Comparison of ENCODE assay signal across 8 mouse cellular contexts in genomic region chr16:12154476-12154875, GRCm38 (mm10).
DNase-seq lines count a peak whose midpoint lies in the region; ATAC-seq lines count a peak whose summit lies in the region.

No protein-coding gene starts in this region.

- H3K9ac ChIP-seq in forebrain, embryonic 16.5 days (replicated peaks; ENCODE audit: low read depth, low read length), result no peak overlapping the region
- no peak overlapping the region for H3K9ac ChIP-seq in intestine, embryonic 16.5 days (ENCODE audit: low read depth, low read length)

- H3K4me2 ChIP-seq in forebrain, embryonic 16.5 days (ENCODE audit: low read length), result no peak overlapping the region
- H3K4me2 ChIP-seq in intestine, embryonic 16.5 days (ENCODE audit: low read depth, low read length), result no peak overlapping the region

- peaks cover 8% of the 10 kb centered on the region for H3K4me1 ChIP-seq in forebrain, embryonic 16.5 days (replicated peaks; ENCODE audit: control insufficient read depth, insufficient read depth, low read length)
- H3K4me1 ChIP-seq in intestine, embryonic 16.5 days (ENCODE audit: control insufficient read depth, insufficient read depth, low read length), result no peaks in the 10 kb centered on the region

- no peak overlapping the region for H3K27ac ChIP-seq in forebrain, embryonic 16.5 days (ENCODE audit: low read length)
- no peak overlapping the region for H3K27ac ChIP-seq in intestine, embryonic 16.5 days (ENCODE audit: low read length)

- no peaks in the 10 kb centered on the region for H3K9me3 ChIP-seq in forebrain, embryonic 16.5 days (ENCODE audit: control insufficient read depth, low read length)
- no peaks in the 10 kb centered on the region for H3K9me3 ChIP-seq in intestine, embryonic 16.5 days (ENCODE audit: control insufficient read depth, low read length)

- WGBS in forebrain, embryonic 16.5 days, result 31% methylated on average over 2 of the region's 2 CpGs
- WGBS in intestine, embryonic 16.5 days, result 75% methylated on average over 2 of the region's 2 CpGs

- intact Hi-C loops in heart, postnatal 36 days (cut with DNase I), result no loop called here
- intact Hi-C loops in heart, postnatal 25 days (cut with DNase I), result no loop called here

- H3K36me3 ChIP-seq in forebrain, embryonic 16.5 days (ENCODE audit: control insufficient read depth, insufficient read depth), result no peaks in the 10 kb centered on the region
- H3K36me3 ChIP-seq in intestine, embryonic 16.5 days (ENCODE audit: control insufficient read depth, insufficient read depth, low read length), result no peaks in the 10 kb centered on the region

- H3K27me3 ChIP-seq in forebrain, embryonic 16.5 days (replicated peaks; ENCODE audit: control insufficient read depth, insufficient read depth, low read length), result no peaks in the 10 kb centered on the region
- H3K27me3 ChIP-seq in intestine, embryonic 16.5 days (replicated peaks; ENCODE audit: control insufficient read depth, insufficient read depth, low read length), result no peaks in the 10 kb centered on the region

- no peak overlapping the region for H3K4me3 ChIP-seq in forebrain, embryonic 16.5 days (replicated peaks; ENCODE audit: low read length)
- H3K4me3 ChIP-seq in intestine, embryonic 16.5 days (ENCODE audit: low read length), result no peak overlapping the region

- ATAC-seq in forebrain, embryonic 16.5 days, result peak; percentile 77
- ATAC-seq in intestine, embryonic 16.5 days, result no peak

- peak; percentile 1 to 9 for DNase-seq in heart, postnatal 36 days
- DNase-seq in heart, postnatal 25 days (ENCODE audit: low spot score), result no peak
- DNase-seq in cerebellum, adult 11-12 months, result peak; percentile 17
- DNase-seq in left cerebral cortex, adult 8-10 months (ENCODE audit: low spot score in 2 of 2), result peak; percentile 26 to 57
- DNase-seq in thymus, postnatal 36 days, result no peak
- DNase-seq in thymus, postnatal 25 days, result no peak

Comparison
In these comparisons a context has a peak if more than half of its experiments do, and no peak if none do; other contexts are left out.
1. DNase-seq: peak in heart, postnatal 36 days (2 of 2), cerebellum, adult 11-12 months (single experiment) and left cerebral cortex, adult 8-10 months (2 of 2); none in heart, postnatal 25 days (single experiment), thymus, postnatal 36 days (0 of 2) and thymus, postnatal 25 days (single experiment).